Mouse (Mus musculus) testis, adult 2 months (tissue): Measurements from ENCODE around the gene Col2a1. TPM values are rescaled to one million over a fixed set of nuclear protein-coding genes. Genes with fewer than 3 reads are reported as not detected.

ENCODE experiments used
- H3K27ac ChIP-seq: fragments of 200-500 bp; 2 replicates; pipeline ENCODE4 v1.5.1; 2012; ENCODE audit warnings: low read depth, low read length; ENCODE audit not compliant: control insufficient read depth, insufficient read depth
- H3K27me3 ChIP-seq: fragments of 200-500 bp; 2 replicates; pipeline ENCODE4 v1.6.1; 2012; ENCODE audit warnings: mild to moderate bottlenecking, low read length, moderate library complexity; ENCODE audit not compliant: control insufficient read depth, insufficient read depth
- H3K36me3 ChIP-seq: fragments of 200-500 bp; 2 replicates; pipeline ENCODE4 v1.6.1; 2012; ENCODE audit warnings: mild to moderate bottlenecking, low read length; ENCODE audit not compliant: control insufficient read depth, insufficient read depth
- H3K4me1 ChIP-seq: fragments of 200-500 bp; 2 replicates; pipeline ENCODE4 v1.6.1; 2012; ENCODE audit warnings: low read length; ENCODE audit not compliant: control insufficient read depth, insufficient read depth
- H3K4me3 ChIP-seq: fragments of 200-500 bp; 2 replicates; pipeline ENCODE4 v1.5.1; 2012; ENCODE audit warnings: low read depth, mild to moderate bottlenecking, low read length, moderate library complexity, mixed read lengths; ENCODE audit not compliant: control insufficient read depth
- CTCF ChIP-seq: fragments of 200-500 bp; IDR thresholded peaks from 2 replicates; pipeline ENCODE4 v1.5.1; 2012; ENCODE audit warnings: low read depth, mild to moderate bottlenecking, inconsistent platforms, low read length, moderate library complexity; ENCODE audit not compliant: control insufficient read depth, insufficient read depth, insufficient replicate concordance
- POLR2A ChIP-seq: fragments of 200-500 bp; IDR thresholded peaks from 2 replicates; pipeline ENCODE4 v1.6.1; 2012; ENCODE audit warnings: low read depth, mild to moderate bottlenecking, inconsistent platforms, low read length, moderate library complexity; ENCODE audit not compliant: control insufficient read depth
- polyA plus RNA-seq: library from polyadenylated mRNA; depleted of rRNA; stranded (reverse); fragments of >200 nt; gene quantifications from 2 replicates; pipeline ENCODE4 v1.2.3, GENCODE M21; 2012

Col2a1 gene
- polyA plus RNA-seq, 1 experiment, result 14.6 TPM

DNA sequence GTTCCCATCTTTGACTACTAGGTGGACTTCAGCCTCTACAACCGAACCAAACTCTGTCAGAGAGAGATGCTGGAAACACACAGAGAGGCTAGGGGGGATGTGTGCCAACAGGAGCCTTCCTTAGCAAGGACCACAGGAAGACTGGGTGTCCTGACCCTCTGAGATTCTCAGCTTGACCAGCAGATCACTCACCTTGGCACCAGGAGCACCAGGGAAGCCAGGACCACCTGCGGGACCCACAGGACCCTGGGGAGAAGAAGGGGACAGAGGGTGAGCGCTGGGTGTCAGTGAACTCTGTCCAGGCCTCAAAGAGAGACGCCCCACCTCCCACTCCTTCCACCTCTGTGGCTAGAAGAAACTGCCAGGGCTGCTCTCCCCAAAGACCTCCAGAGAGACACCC is 13.8 kb downstream of the Col2a1 start:
- Histone ChIP-seq H3K4me1 (peaks cover 16% of the 10 kb centered on the region), H3K36me3 (no peaks in the 10 kb centered on the region), H3K27ac (no peak overlapping the region), H3K4me3 (no peak overlapping the region), H3K27me3 (no peaks in the 10 kb centered on the region)
- TF ChIP-seq POLR2A (no peak), CTCF (no peak)

- Histone ChIP-seq H3K4me3 (no peak overlapping the region), H3K4me1 (peaks cover 16% of the 10 kb centered on the region), H3K36me3 (no peaks in the 10 kb centered on the region), H3K27me3 (no peaks in the 10 kb centered on the region), H3K27ac (no peak overlapping the region)
- TF ChIP-seq POLR2A, result no peak
These were observed 14.4 kb downstream of the Col2a1 start for GRCm38 (mm10) chr15:97990124-97990523.

DNA sequence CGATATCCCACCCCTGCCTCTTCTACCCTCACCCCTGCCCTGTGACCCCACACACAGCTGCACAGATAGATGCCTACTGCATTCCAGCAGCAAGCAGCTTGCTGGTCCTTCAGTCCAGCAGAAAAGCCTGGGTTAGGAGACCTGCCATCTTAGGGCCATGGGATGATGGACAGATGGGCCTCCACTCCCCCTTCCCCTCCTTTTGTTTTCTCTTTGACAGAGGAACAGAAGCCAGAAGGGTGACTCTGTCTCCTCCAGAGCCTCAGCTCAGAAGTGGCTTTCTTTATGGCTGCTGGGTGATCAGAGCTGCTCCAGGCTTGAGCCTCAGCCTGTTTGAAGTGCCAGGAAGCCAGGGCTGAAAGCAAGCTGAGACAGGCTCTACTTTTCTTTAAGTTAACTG is 15.0 kb downstream of the Col2a1 start:
- H3K27me3 ChIP-seq, result no peaks in the 10 kb centered on the region
- H3K4me1 ChIP-seq, result peaks cover 14% of the 10 kb centered on the region
- H3K4me3 ChIP-seq, result no peak overlapping the region
- TF ChIP-seq POLR2A, result no peak
- TF ChIP-seq CTCF, result no peak
- H3K27ac ChIP-seq, result no peak overlapping the region
- no peaks in the 10 kb centered on the region for H3K36me3 ChIP-seq

DNA sequence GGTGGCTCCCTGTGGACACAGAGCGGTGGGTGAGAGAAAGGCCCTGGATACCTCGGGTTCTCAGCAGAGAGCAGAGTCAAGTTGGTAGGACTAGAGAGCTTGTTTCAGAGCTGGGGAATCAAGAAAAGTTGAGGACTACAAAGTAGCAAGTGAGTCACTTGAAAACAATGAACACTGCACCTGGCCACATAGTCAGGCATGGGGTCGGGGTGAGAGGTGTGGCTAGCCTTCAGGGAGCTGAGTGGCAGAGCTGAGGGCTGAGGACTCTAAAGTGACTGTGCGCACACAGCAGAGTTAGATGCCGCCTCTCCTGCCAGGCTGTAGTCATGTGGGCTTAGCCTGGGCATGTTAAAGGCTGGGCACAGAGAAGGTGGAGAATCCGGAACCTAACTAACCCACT is 22.9 kb downstream of the Col2a1 start:
- H3K4me3 ChIP-seq, result no peak overlapping the region
- TF ChIP-seq POLR2A (no peak), CTCF (no peak)
- H3K27me3 ChIP-seq, result no peaks in the 10 kb centered on the region
- peaks cover 2% of the 10 kb centered on the region; the same call in 1 of the 2 replicates for H3K4me1 ChIP-seq
- H3K36me3 ChIP-seq, result no peaks in the 10 kb centered on the region
- H3K27ac ChIP-seq, result no peak overlapping the region

DNA sequence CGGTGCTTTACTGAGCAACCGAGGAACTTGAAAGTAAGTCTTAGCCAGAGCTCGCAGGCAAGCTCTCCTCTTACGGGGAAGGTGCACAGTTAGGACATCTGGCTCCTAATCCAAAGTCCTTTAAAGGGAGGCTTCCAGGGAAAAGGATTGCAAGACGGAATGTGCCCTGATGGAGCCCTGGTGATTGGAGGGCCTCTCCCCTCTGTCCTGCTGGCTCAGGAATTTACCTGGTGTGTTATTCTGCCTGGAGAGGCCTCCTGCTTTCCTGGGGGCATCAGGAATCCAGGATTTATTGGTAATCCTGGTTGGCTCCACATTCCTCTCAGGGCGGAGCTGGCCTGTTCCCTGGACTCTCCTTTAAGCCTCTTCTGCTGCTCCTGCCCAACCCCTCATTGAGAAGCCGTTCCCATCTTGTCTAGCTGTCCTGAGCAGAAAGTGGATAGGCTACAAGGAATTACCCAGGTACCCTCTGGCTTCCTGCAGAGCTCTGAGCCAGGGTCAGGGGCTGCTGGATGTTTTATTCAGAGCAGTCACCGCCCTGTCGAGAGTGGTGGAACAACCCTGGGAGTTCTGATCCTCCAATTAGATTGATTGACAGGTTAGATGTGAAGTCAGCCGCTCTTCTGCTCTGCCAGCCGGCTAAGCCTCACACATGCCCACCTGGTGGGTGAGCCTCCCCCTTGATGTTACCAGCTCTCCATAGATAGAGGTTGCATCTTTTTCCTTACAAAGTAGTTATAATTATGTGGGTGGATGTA is 31.1 kb downstream of the Col2a1 start:
- H3K27ac ChIP-seq, result no peak overlapping the region
- no peak overlapping the region for H3K4me3 ChIP-seq
- no peaks in the 10 kb centered on the region for H3K36me3 ChIP-seq
- H3K27me3 ChIP-seq, result no peaks in the 10 kb centered on the region
- no peak for TF ChIP-seq POLR2A
- no peak for TF ChIP-seq CTCF
- no peaks in the 10 kb centered on the region for H3K4me1 ChIP-seq

GRCm38 (mm10) chr15:97972580-97972979 is 31.9 kb downstream of the Col2a1 start:
- Histone ChIP-seq H3K27me3 (no peaks in the 10 kb centered on the region), H3K4me1 (no peaks in the 10 kb centered on the region), H3K4me3 (no peak overlapping the region), H3K36me3 (no peaks in the 10 kb centered on the region), H3K27ac (no peak overlapping the region)
- no peak for TF ChIP-seq CTCF
- no peak for TF ChIP-seq POLR2A

DNA sequence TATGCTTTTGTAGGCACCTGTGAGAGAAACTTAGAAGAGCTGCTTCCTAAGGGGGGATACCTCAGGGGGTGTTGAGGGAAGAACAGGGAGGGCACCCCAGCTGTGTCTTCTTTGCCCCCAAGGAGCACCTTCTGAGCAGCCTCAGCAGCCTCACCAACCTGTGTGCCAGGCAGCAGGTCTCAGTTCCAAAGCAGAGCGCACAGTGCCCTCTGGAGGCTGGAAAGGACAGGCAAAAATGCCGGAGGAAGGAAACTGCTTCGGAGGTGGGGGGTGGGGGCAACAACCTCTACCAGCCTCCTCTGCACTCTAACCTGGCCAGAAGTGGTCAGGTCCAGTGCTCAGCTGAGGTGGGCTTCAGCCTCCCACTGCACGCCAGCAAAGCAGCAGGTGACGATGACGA is 34.2 kb downstream of the Col2a1 start:
- H3K27ac ChIP-seq, result no peak overlapping the region
- H3K27me3 ChIP-seq, result no peaks in the 10 kb centered on the region
- no peaks in the 10 kb centered on the region; the same call in 1 of the 2 replicates for H3K4me1 ChIP-seq
- H3K4me3 ChIP-seq, result no peak overlapping the region
- H3K36me3 ChIP-seq, result no peaks in the 10 kb centered on the region; the same call in 1 of the 2 replicates
- TF ChIP-seq CTCF (peak; percentile 35; the same call in 1 of the 2 replicates), POLR2A (no peak)
